Mouse (Mus musculus) liver, embryonic 15.5 days (tissue): ENCODE data around the gene Tspan14. TPM values are rescaled to one million over a fixed set of nuclear protein-coding genes. Genes with fewer than 3 reads are reported as not detected.
A peak's percentile ranks its signal among the peaks of the same experiment; 100 is the strongest.

Source experiments
- ATAC-seq: fragments of 200-750 bp; cut with Nextera tagmentation; 2 replicates; pipeline ENCODE4 v1.8.0; 2017; ENCODE audit warnings: moderate number of reproducible peaks, mild to moderate bottlenecking, moderate library complexity; ENCODE audit not compliant: insufficient read depth
- H3K27ac ChIP-seq: fragments of 300-500 bp; sonication (generic); replicated peaks from 2 replicates; pipeline ENCODE4 v1.5.1; 2015; ENCODE audit warnings: mild to moderate bottlenecking, inconsistent platforms
- H3K27me3 ChIP-seq: fragments of 300-500 bp; sonication (generic); 2 replicates; pipeline ENCODE4 v1.6.1; 2015; ENCODE audit warnings: mild to moderate bottlenecking, inconsistent platforms
- H3K36me3 ChIP-seq: fragments of 300-500 bp; sonication (generic); replicated peaks from 2 replicates; pipeline ENCODE4 v1.6.1; 2015; ENCODE audit warnings: moderate library complexity, mild to moderate bottlenecking, inconsistent platforms
- H3K4me1 ChIP-seq: fragments of 300-500 bp; sonication (generic); replicated peaks from 2 replicates; pipeline ENCODE4 v1.6.1; 2015; ENCODE audit warnings: inconsistent platforms
- H3K4me2 ChIP-seq: fragments of 300-500 bp; sonication (generic); 2 replicates; pipeline ENCODE4 v1.6.1; 2015; ENCODE audit warnings: moderate library complexity, mild to moderate bottlenecking, inconsistent platforms
- H3K4me3 ChIP-seq: fragments of 300-500 bp; sonication (generic); replicated peaks from 2 replicates; pipeline ENCODE4 v1.5.1; 2015; ENCODE audit warnings: mild to moderate bottlenecking, inconsistent platforms
- H3K9ac ChIP-seq: fragments of 300-500 bp; sonication (generic); 2 replicates; pipeline ENCODE4 v1.6.1; 2015; ENCODE audit warnings: moderate library complexity, mild to moderate bottlenecking, inconsistent platforms
- H3K9me3 ChIP-seq: fragments of 300-500 bp; sonication (generic); replicated peaks from 2 replicates; pipeline ENCODE4 v1.6.1; 2016; ENCODE audit warnings: inconsistent platforms
- WGBS: fragments of 180-500 bp; shearing (Covaris S2); methylation state at CpG from one replicate; pipeline ENCODE4 v1.1.7; 2015; ENCODE audit warnings: mixed read lengths; ENCODE audit not compliant: insufficient replicate concordance; 5-methylcytosine and 5-hydroxymethylcytosine counted together
- polyA plus RNA-seq: library from polyadenylated mRNA; unstranded; fragments of >200 nt; fragmentation: Nextera tagmentation; extraction: Ambion mirVana; gene quantifications from 2 replicates; pipeline ENCODE4 v1.2.1, GENCODE M21; 2015

Gene Tspan14
- polyA plus RNA-seq, 1 experiment from 2014 or later, result 28.8 TPM

- H3K4me1 ChIP-seq, result no peaks in the 10 kb centered on the region
- H3K27ac ChIP-seq, result no peak overlapping the region
- H3K9ac ChIP-seq, result no peak overlapping the region
- no peaks in the 10 kb centered on the region for H3K27me3 ChIP-seq
- no peak overlapping the region for H3K4me2 ChIP-seq
- H3K4me3 ChIP-seq, result no peak overlapping the region
- ATAC-seq, result no peak
- no peaks in the 10 kb centered on the region for H3K36me3 ChIP-seq
- no peaks in the 10 kb centered on the region for H3K9me3 ChIP-seq
Measured at GRCm38 (mm10) chr14:40874565-40874964, 92.0 kb downstream of the Tspan14 start.

GRCm38 (mm10) chr14:40873961-40874360 lies 92.6 kb downstream of the Tspan14 start:
- Histone ChIP-seq H3K4me1 (no peaks in the 10 kb centered on the region), H3K9me3 (no peaks in the 10 kb centered on the region), H3K27me3 (no peaks in the 10 kb centered on the region), H3K36me3 (no peaks in the 10 kb centered on the region), H3K4me2 (no peak overlapping the region), H3K9ac (no peak overlapping the region), H3K27ac (no peak overlapping the region), H3K4me3 (no peak overlapping the region)
- 42% methylated on average over 5 of the region's 5 CpGs for WGBS
- no peak for ATAC-seq

- H3K27ac ChIP-seq, result no peak overlapping the region
- no peaks in the 10 kb centered on the region for H3K9me3 ChIP-seq
- H3K9ac ChIP-seq, result no peak overlapping the region
- no peaks in the 10 kb centered on the region for H3K27me3 ChIP-seq
- no peak overlapping the region for H3K4me3 ChIP-seq
- ATAC-seq, result no peak
- no peak overlapping the region for H3K4me2 ChIP-seq
- no peaks in the 10 kb centered on the region for H3K4me1 ChIP-seq
- no peaks in the 10 kb centered on the region for H3K36me3 ChIP-seq
- 51% methylated on average over 3 of the region's 3 CpGs for WGBS
Measured at GRCm38 (mm10) chr14:40870598-40870997, 96.0 kb downstream of the Tspan14 start.

GRCm38 (mm10) chr14:40864811-40865514 lies 101.6 kb downstream of the Tspan14 start:
- H3K27ac ChIP-seq, result no peak overlapping the region
- no peak overlapping the region for H3K4me2 ChIP-seq
- no peak overlapping the region for H3K4me3 ChIP-seq
- peaks cover 9% of the 10 kb centered on the region for H3K4me1 ChIP-seq
- 68% methylated on average over 6 of the region's 6 CpGs for WGBS
- H3K36me3 ChIP-seq, result no peaks in the 10 kb centered on the region
- H3K27me3 ChIP-seq, result no peaks in the 10 kb centered on the region
- no peak for ATAC-seq
- H3K9me3 ChIP-seq, result no peaks in the 10 kb centered on the region
- no peak overlapping the region for H3K9ac ChIP-seq

GRCm38 (mm10) chr14:40863659-40864058 lies 102.9 kb downstream of the Tspan14 start:
- Histone ChIP-seq H3K27me3 (no peaks in the 10 kb centered on the region), H3K36me3 (no peaks in the 10 kb centered on the region), H3K4me3 (no peak overlapping the region), H3K27ac (no peak overlapping the region), H3K4me1 (peaks cover 9% of the 10 kb centered on the region), H3K9ac (no peak overlapping the region), H3K4me2 (no peak overlapping the region), H3K9me3 (no peaks in the 10 kb centered on the region)
- peak; percentile 58 for ATAC-seq
- 19% methylated on average over 3 of the region's 3 CpGs for WGBS

- Histone ChIP-seq H3K4me3 (no peak overlapping the region), H3K4me2 (no peak overlapping the region), H3K27me3 (no peaks in the 10 kb centered on the region), H3K4me1 (peaks cover 9% of the 10 kb centered on the region), H3K9me3 (no peaks in the 10 kb centered on the region), H3K9ac (no peak overlapping the region), H3K27ac (no peak overlapping the region), H3K36me3 (no peaks in the 10 kb centered on the region)
- ATAC-seq, result no peak
Measured at GRCm38 (mm10) chr14:40863022-40863421, 103.6 kb downstream of the Tspan14 start.

Other genes with a start within 250 kb of the Tspan14 start
- 0.03 and 0.10 TPM in 2 replicates for gene Sh2d4b, start 73.5 kb downstream of the Tspan14 start, polyA plus RNA-seq
- gene Fam213a, start 47.0 kb upstream of the Tspan14 start, polyA plus RNA-seq, result 69.5 and 77.2 TPM in 2 replicates
- not detected in 2 replicates for gene Dydc2, start 102.4 kb upstream of the Tspan14 start, polyA plus RNA-seq
- gene Dydc1, start 106.1 kb upstream of the Tspan14 start, polyA plus RNA-seq, result not detected in 2 replicates
- 55.9 and 83.9 TPM in 2 replicates for gene Mat1a, start 138.2 kb upstream of the Tspan14 start, polyA plus RNA-seq
- 0.02 and 0.14 TPM in 2 replicates for gene Sftpa1, start 165.0 kb upstream of the Tspan14 start, polyA plus RNA-seq
- 32.3 and 33.2 TPM in 2 replicates for gene Mbl1, start 184.7 kb upstream of the Tspan14 start, polyA plus RNA-seq
- 0.20 and 0.41 TPM in 2 replicates for gene Sftpd, start 218.3 kb upstream of the Tspan14 start, polyA plus RNA-seq